Mouse (Mus musculus): ENCODE results near the gene Nfic.
"Not testable (repeated sequence)": the region's sequence is repeated elsewhere in the genome, so short reads cannot be mapped to it uniquely, and the experiment has no call there.

The Nfic gene

DNA sequence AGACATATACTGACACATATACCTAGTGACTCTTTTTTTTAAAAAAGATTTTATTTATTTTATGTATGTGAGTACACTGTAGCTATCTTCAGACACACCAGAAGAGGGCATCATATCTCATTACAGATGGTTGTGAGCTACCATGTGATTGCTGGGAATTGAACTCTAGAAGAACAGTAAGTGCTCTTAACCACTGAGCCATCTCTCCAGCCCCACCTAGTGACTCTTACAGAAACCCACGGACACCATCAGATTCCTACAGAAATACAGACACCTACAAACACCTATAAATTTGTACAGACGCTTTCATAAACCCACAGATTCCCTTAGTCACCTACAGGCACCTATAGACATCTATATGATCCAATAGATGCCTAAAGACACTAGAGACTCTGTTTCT, 9.9 kb downstream of the Nfic start:
- in situ Hi-C loops (cut with MboI; ENCODE audit: low pct_unique_long_range_greater_than_20kb in 1 of 2, low sequenced_read_pairs in 2 of 2, unreplicated experiment in 1 of 2) = not testable (repeated sequence)

DNA sequence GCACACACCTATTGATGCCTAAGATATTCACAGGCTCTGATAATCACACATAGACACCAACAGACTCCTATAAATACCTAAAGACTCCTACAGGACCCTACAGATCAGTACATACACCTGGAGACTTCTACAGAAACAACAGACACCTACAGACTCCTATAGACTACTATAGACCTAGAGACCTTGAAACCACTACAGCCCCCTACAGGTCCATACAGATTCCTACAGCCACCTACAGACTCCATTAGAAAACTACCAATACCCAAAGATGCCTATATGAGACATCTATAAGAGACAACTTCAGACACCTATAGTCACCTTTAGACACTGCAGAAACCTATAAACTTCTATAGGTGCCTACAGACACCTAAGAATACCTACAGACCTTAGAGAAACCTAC, 14.4 kb downstream of the Nfic start:
- in situ Hi-C loops (cut with MboI; ENCODE audit: low pct_unique_long_range_greater_than_20kb in 1 of 2, low sequenced_read_pairs in 2 of 2, unreplicated experiment in 1 of 2) = no loop called here

DNA sequence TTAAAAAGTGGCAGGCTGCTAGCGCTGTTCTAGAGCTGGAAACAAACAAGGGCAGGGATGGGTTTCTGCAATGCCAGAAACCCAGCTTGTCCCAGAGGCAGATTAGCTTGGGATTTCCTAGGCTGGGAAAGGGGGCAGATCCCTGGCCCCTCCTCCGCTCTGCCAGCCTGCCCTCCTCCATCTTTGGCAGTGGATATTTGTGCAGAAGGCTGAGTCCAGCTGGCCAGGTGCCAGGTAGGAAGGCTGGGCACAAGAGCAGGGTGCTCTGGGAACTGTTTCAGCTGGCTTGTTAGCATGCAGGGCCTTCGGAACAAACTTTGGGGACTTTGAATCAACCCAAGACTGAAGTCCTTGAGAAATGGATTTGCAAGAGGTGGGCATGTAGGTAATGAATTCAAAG, 20.0 kb downstream of the Nfic start:
- in situ Hi-C loops (cut with MboI; ENCODE audit: low pct_unique_long_range_greater_than_20kb in 1 of 2, low sequenced_read_pairs in 2 of 2, unreplicated experiment in 1 of 2) = no loop called here

DNA sequence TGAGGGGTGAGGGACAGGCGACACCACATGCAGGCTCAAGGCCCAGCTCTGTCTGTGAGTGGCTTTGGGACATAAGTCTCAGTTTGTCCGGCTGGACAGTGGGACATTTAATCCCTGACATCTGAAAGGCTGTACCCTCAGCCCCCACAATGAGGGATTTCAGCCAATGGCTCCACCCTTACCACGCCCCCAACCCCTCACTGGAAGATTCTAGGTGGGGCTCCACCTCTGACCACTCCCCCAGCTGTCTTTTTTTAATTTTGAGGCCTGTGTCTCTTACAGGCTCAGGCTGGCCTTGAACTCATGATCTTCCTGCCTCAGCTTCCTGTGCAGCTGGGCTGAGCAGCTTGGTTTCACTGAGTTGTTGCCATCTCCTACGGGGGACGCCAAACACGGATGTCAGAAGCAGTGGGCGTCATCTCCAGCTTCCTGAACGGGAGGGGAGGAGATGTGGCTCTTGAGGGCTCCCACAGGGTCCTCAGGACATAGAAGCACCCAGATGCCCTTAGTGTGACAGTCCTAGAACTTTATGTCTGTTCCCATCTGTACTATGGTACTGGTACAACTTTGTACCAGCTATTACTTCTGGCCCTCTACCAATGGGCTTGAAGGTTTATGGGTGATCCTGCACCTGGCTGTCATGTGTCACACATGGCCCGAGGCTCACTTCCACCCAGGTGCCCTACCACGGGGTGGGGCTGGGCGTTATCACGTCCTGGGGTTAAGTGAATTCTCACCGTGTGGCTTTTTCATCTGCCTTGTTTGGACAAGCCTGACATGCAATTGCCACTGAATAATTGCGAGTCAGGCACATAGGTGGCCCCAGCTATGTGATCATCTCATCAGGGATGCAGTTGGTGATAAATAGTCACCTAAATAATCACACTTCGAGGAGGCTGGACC, 20.8 kb downstream of the Nfic start:
- in situ Hi-C loops (cut with MboI; ENCODE audit: low pct_unique_long_range_greater_than_20kb in 1 of 2, low sequenced_read_pairs in 2 of 2, unreplicated experiment in 1 of 2) = no loop called here

DNA sequence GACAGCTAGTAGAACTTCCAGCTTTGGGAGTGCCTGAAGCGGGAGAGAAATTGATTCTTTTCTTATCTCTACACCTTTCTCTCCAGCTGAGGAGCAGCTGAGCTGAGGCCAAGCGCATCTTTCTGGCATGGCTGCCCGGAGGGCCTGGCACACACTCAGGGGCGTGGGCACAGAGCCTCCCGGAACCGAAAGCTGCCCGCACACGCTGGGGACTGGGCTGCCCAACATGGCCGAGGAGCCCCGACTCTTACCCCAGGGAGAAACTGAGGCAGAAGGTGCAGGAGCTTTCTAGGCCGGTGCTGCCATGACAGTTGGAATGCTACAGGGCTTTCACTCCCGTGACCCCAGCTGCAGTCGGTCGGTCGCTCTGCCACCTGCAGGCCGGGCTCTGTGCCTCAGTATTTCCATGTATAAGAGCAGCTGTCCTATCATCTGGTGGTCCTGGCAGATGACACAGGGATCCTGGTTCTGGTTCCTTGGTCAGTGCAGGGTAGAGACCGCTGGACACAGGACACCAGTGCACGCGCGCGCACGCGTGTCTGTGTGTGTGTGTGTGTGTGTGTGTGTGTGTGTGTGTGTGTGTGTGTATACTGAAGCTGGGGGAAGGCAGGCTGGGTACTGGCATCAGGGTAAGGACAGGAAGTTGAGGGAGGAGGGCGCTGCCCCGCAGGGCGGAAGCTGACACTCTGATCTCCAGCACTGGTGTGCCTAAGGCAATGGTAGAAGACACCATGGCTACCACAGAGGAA, 21.7 kb downstream of the Nfic start:
- in situ Hi-C loops (cut with MboI; ENCODE audit: low pct_unique_long_range_greater_than_20kb in 1 of 2, low sequenced_read_pairs in 2 of 2, unreplicated experiment in 1 of 2) = no loop called here

DNA sequence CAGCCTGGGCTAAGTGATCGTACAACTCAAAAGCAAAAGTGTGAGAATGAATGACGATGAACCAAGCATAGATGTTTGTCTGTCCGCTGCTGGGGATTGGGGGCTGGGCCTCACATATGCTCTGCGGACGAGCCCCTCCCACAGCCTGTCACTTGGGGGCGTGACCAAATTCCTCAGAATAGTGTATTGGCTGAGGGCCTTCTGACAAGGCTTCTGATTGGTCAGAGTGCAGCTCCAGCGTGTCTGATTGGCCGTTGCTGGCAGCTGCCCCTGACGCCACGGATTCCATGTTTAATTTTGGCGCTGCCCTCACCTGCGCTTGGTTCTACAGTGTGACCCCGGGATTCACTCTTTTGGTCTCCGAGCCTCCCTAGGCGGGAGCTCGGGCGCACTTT, 22.6 kb downstream of the Nfic start:
- in situ Hi-C loops (cut with MboI; ENCODE audit: low pct_unique_long_range_greater_than_20kb in 1 of 2, low sequenced_read_pairs in 2 of 2, unreplicated experiment in 1 of 2) = no loop called here

DNA sequence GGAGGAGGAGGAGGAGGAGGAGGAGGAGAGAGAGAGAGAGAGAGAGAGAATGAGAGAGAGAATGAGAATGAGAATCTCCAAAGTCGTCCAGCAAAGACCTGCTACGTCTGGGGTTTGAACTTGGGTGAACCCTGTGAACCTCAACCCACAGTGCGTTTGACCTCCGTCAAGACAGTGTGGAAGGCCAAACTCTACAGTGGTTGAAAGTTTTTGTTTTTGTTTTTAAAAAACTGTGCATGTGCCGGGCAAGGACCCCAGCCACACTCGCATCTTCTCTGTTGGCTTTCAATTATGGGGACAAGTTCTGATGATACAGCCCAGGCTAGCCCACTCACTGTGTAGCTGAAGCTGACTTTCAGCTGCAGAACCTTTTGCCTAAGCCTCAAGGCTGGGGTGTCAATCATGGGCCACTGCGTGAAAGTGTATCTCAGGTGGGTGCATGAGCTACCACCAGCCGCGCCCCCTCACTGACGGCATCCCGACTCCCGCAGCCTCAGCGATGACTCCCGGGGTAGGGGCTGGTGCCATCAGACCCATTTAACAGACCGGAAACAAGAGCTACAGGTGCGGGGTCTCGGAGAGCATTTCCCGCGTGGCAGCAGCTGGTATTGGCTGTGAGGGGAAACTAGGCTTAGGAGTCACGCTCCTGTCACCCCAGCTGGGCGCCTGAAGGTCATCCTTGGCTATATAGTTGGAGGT, 23.1 kb downstream of the Nfic start:
- in situ Hi-C loops (cut with MboI; ENCODE audit: low pct_unique_long_range_greater_than_20kb in 1 of 2, low sequenced_read_pairs in 2 of 2, unreplicated experiment in 1 of 2) = no loop called here

DNA sequence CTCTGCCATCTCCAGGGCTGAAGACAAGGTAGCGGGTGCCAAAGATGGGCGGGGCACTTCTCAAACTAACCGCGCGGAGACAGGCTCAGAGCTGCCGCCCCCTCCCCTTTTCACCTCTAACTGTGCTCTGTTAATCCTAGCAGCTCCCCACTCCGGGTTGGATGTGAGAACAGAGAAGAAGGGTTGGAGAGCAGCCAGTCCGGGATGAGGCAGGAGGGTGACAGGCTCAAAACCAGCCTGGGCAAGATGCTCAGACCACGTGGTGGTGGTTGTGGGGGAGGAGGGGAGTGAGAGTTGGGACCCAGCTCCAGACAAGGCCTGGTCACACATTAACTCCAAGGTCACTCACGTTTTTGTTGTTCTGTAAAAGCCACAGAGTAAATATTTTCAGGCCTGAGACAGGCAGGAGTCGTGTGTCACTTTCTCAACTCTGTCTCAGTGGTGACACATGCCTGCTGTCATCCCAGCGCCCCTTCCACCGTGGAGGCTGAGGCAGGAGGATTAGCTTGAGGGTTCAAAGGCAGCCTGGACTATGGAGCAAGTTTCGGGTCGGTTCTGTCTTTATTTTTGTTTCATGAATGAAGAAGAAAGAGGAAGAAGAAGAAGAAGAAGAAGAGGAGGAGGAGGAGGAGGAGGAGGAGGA, 23.8 kb downstream of the Nfic start:
- in situ Hi-C loops (cut with MboI; ENCODE audit: low pct_unique_long_range_greater_than_20kb in 1 of 2, low sequenced_read_pairs in 2 of 2, unreplicated experiment in 1 of 2) = no loop called here

DNA sequence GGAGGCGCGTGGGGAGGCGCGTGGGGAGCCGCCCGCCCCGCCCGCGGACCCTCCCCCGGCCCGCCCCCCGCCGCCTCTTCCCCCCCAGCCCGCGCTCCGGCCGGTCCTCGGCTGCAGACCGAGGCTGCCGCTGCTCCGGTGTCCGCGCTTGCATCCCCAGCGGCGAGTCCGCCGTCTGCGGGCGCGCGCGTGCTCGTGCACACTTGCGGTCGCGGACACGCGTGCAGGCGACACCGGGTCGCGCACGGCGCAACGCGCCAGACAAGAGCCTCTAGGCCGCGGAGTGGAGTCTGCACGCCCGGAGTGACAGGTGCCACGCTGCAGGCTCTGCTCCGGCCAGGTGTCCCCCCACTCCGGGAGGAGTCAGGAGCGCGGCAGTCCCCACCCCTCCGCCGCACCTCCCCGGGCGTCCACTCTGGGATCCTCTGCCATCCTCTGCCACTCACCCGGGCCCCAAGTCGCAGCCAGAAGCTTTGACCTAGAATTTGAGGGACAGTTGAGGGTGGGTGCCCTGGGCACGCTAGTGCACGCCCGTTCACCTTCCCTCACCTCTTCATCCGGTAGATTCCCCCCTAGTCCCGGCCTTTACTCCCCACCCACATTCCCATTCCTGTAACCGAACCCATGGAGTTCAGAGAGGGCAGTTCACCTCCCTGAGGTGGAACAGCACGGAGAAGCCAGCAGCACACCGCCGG, 24.5 kb downstream of the Nfic start:
- in situ Hi-C loops (cut with MboI; ENCODE audit: low pct_unique_long_range_greater_than_20kb in 1 of 2, low sequenced_read_pairs in 2 of 2, unreplicated experiment in 1 of 2) = no loop called here

DNA sequence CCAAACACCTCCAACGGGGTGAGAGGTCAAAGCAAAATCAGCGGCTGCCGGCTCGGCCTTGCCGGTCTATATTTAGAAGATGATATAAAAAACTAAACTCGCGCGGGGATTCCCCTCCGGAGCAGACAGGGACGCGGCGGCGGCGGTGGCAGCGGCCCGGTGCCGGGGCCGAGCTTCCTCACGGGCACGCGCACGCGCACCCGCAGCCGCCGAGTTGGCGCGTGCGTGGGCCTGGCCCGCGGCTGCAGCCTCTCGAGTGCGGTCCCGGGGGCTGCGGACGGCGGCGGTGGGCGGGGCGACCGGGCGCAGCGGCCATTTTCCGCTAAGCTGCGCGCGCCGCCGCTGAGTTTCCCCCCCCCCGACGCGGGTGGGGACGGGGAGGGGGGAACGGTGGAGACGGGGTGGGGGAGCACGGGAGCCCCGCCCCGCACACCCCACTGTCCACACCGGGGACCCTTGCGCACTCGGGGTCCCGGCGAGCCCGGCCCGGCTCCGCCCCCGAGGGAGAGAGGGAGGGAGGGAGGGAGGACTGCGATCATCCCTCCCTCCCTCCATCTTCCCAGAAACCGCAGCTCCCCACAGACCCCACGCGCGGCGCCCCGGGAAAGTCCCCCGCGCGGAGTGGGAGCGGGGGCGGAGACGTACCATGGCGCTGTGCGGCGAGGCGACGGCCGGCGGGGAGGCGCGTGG, 25.1 kb downstream of the Nfic start:
- in situ Hi-C loops (cut with MboI; ENCODE audit: low pct_unique_long_range_greater_than_20kb in 1 of 2, low sequenced_read_pairs in 2 of 2, unreplicated experiment in 1 of 2) = no loop called here

DNA sequence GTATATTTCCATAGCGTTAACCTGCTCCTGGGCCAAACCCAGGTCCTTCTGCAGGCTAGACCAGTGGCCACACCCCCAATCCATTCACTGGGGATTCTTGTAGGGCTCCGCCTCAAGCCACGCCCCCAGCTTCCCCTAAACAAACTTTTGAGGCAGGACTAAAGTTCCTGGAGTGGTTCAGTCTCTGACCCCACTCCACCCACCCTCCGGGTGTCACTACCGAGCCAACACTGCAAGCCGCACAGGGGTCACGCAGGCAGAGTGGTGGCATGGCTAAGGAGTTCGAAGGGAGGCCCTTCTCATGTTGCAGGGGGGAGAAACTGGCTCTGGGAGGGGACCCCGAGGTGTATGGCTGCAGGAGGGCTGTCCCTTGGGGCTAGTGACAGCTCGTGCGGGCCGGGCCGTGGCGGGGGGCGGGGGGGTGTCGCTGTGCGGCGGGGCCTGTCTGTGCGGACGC, 25.8 kb downstream of the Nfic start:
- in situ Hi-C loops (cut with MboI; ENCODE audit: low pct_unique_long_range_greater_than_20kb in 1 of 2, low sequenced_read_pairs in 2 of 2, unreplicated experiment in 1 of 2) = no loop called here

DNA sequence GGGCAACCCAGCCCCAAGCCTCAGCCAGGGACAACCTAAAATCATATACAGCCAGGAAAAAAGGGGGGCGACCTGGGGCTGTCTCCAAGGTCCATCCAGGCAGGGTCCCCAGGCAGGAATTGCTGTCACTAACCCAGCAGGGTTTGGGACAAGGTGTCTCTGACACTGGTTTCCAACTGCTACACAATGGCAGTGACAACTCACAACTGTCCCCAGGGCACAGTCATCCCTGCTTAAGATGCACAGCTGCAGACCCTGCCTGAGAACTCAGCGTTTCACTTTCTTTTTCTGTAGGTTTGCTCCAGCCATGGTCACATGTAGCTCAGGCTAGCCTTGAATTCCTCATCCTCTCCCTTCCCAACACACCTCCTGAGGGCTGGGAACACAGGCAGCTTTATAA, 26.3 kb downstream of the Nfic start:
- in situ Hi-C loops (cut with MboI; ENCODE audit: low pct_unique_long_range_greater_than_20kb in 1 of 2, low sequenced_read_pairs in 2 of 2, unreplicated experiment in 1 of 2) = no loop called here

DNA sequence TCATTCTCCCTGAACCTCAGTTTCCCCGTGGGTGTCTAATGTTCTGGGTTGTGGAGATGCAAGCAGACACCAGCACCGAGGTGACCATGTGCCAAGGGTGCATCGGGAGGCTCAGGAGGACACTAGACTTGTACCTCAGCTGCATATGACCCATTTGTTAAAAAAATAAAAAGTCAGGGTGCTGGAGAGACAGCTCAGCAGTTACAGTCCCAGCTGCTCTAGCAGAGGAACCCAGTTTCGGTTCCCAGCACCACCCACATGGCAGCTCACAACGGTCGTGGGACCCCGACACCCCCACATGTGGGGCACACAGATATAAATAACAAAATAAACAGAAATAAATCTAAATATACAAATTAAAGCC, 26.9 kb downstream of the Nfic start:
- in situ Hi-C loops (cut with MboI; ENCODE audit: low pct_unique_long_range_greater_than_20kb in 1 of 2, low sequenced_read_pairs in 2 of 2, unreplicated experiment in 1 of 2) = no loop called here

DNA sequence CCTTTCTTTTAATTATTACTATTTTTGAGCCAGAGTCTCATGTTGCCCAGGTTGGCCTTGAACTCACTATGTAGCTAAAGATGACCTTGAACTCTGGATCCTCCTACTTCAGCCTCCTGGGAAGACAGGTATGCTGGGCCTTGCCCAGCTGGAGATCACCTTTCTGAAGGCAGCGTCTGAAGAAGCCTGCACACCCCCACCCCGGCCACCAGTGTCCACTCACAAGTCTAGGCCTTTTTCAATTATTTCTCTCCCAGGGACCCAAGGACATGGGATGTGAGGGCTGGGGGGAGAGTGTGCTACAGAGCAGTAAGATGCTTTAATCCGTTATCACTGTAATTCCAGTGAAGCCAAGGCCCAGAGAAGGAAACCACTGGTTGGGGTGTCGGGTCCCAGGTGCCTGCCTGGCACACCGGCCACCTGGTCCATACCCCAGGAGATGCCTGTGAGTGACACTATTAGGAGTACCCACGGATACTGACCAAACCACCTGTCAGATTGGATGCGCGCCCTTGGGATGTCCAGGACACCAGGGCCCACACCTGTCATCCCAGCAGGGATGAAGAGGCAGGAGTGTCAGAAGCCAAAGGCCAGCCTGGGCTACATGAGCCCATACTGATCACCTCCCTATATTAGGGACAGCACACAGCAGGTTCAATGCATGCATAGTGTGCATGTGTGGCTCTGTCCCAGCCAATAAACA, 27.5 kb downstream of the Nfic start:
- in situ Hi-C loops (cut with MboI; ENCODE audit: low pct_unique_long_range_greater_than_20kb in 1 of 2, low sequenced_read_pairs in 2 of 2, unreplicated experiment in 1 of 2) = no loop called here

DNA sequence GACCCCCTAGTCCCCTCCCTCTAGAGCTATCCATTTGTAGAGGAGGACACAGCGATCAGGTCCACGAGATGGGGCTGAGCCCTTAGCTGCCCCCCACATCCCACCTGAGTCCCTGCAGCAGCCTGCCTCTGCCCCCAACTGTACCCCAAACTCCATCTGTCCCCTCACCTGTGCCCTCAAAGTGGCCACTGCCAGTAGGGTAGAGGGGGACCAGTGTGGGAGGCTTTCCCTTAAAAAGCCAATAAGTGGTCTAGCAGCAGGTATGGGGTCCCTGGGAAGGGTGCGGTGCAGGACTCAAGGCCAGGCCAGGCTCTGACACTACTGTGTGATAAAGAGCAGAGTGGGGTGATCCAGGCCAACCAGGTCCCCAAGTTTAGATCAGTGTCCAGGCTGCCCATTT, 28.1 kb downstream of the Nfic start:
- in situ Hi-C loops (cut with MboI; ENCODE audit: low pct_unique_long_range_greater_than_20kb in 1 of 2, low sequenced_read_pairs in 2 of 2, unreplicated experiment in 1 of 2) = no loop called here

DNA sequence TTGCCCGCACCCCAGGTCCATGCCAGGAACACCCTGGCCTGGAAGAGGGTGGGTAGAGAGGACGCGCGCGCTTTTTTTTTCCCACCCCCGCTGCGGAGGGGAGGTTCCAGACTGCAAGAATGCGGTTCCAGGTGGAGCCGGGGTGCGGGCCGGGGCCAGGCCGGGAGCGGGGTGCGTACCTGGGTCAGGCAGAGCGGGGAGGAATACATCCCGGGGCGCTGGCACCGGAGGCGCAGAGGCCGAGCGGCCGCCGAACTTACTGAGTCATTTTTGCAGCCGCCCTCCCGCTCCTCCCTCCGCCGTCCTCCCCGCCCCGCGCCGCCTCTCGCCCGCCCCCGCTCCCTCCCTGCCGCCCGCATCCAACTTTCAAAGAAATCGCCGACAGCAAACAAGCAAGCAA, 28.5 kb downstream of the Nfic start:
- in situ Hi-C loops (cut with MboI; ENCODE audit: low pct_unique_long_range_greater_than_20kb in 1 of 2, low sequenced_read_pairs in 2 of 2, unreplicated experiment in 1 of 2) = no loop called here

DNA sequence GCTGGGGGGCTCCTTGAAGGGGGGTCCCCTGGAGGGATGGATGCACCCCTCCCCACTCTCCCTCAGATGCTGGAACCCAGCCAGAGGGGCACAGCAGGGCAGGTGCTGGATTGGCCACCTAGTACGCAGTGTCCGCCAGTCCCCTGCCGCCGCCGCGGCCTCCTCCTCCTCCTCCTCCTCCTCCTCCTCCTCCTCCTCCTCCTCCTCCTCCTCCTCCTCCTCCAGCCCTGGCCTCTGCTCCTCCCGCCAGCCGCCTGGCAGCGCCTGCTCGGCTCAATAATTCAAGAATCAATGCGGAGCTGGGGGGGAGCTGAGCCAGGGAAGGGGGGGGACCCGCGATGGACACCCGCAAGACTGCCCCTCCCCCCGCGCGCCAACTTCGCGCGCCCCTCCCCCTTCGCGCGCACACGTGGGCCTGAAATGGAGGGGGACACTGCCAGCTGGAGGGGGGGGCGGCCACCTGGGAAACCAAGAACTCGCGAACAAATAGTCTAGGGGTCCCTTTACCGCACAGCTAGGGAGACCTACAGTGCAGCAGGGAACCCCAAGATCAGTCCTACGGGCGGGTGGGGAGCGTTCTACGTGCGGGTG, 29.3 kb downstream of the Nfic start:
- in situ Hi-C loops (cut with MboI; ENCODE audit: low pct_unique_long_range_greater_than_20kb in 1 of 2, low sequenced_read_pairs in 2 of 2, unreplicated experiment in 1 of 2) = no loop called here
